Mouse (Mus musculus) midbrain, embryonic 16.5 days (tissue): ENCODE results near the gene Ankrd12. TPM values are rescaled to one million over a fixed set of nuclear protein-coding genes. Genes with fewer than 3 reads are reported as not detected.
"Not testable (repeated sequence)": the region's sequence is repeated elsewhere in the genome, so short reads cannot be mapped to it uniquely, and the experiment has no call there.

Experiments
- ATAC-seq: fragments of 200-750 bp; cut with Nextera tagmentation; 2 replicates; pipeline ENCODE4 v1.8.0; 2017; ENCODE audit warnings: moderate TSS enrichment
- H3K27ac ChIP-seq: fragments of 300-500 bp; sonication (generic); 2 replicates; pipeline ENCODE4 v1.5.1; 2014; ENCODE audit warnings: mild to moderate bottlenecking, low read length, mixed read lengths
- H3K27me3 ChIP-seq: fragments of 300-500 bp; sonication (generic); 2 replicates; pipeline ENCODE4 v1.6.1; 2014; ENCODE audit warnings: low read depth, low read length, mixed read lengths; ENCODE audit not compliant: control insufficient read depth, insufficient read depth
- H3K36me3 ChIP-seq: fragments of 300-500 bp; sonication (generic); 2 replicates; pipeline ENCODE4 v1.6.1; 2014; ENCODE audit warnings: mild to moderate bottlenecking, low read length, moderate library complexity, mixed read lengths; ENCODE audit not compliant: control insufficient read depth, insufficient read depth
- H3K4me1 ChIP-seq: fragments of 300-500 bp; sonication (generic); 2 replicates; pipeline ENCODE4 v1.6.1; 2014; ENCODE audit warnings: mild to moderate bottlenecking, low read length, mixed read lengths; ENCODE audit not compliant: control insufficient read depth, insufficient read depth
- H3K4me2 ChIP-seq: fragments of 300-500 bp; sonication (generic); 2 replicates; pipeline ENCODE4 v1.6.1; 2014; ENCODE audit warnings: mild to moderate bottlenecking, low read length, mixed read lengths
- H3K4me3 ChIP-seq: fragments of 300-500 bp; sonication (generic); 2 replicates; pipeline ENCODE4 v1.5.1; 2014; ENCODE audit warnings: low read depth, mild to moderate bottlenecking, low read length, moderate library complexity, mixed read lengths
- H3K9ac ChIP-seq: fragments of 300-500 bp; sonication (generic); 2 replicates; pipeline ENCODE4 v1.6.1; 2014; ENCODE audit warnings: low read depth, low read length, mixed read lengths
- H3K9me3 ChIP-seq: fragments of 300-500 bp; sonication (generic); replicated peaks from 2 replicates; pipeline ENCODE4 v1.6.1; 2014; ENCODE audit warnings: mild to moderate bottlenecking, low read length, mixed read lengths; ENCODE audit not compliant: control insufficient read depth, poor library complexity, severe bottlenecking
- WGBS: fragments of 180-500 bp; shearing (Covaris S2); extraction: QIAGEN DNeasy Blood & Tissue Kit; methylation state at CpG from one replicate; pipeline ENCODE4 v1.1.7; 2014; 5-methylcytosine and 5-hydroxymethylcytosine counted together
- polyA plus RNA-seq: library from polyadenylated mRNA; unstranded; fragments of >200 nt; fragmentation: Nextera tagmentation; extraction: Ambion mirVana; gene quantifications from 2 replicates; pipeline ENCODE4 v1.2.1, GENCODE M21; 2015

Gene Ankrd12
- polyA plus RNA-seq, 1 experiment from 2014 or later: 198 TPM

GRCm38 (mm10) chr17:66069036-66069435, 7.9 kb downstream of the Ankrd12 start:
- ATAC-seq, H3K36me3 ChIP-seq, H3K27ac ChIP-seq, H3K9me3 ChIP-seq, H3K9ac ChIP-seq, H3K4me1 ChIP-seq, H3K27me3 ChIP-seq, H3K4me3 ChIP-seq, H3K4me2 ChIP-seq: not testable (repeated sequence)
- 97% methylated on average over 2 of the region's 2 CpGs for WGBS

GRCm38 (mm10) chr17:66065115-66065514, 11.8 kb downstream of the Ankrd12 start:
- H3K36me3 ChIP-seq: no peaks in the 10 kb centered on the region
- H3K4me1 ChIP-seq: no peaks in the 10 kb centered on the region
- no peaks in the 10 kb centered on the region for H3K9me3 ChIP-seq
- H3K4me2 ChIP-seq: no peak overlapping the region
- ATAC-seq: no peak
- H3K9ac ChIP-seq: no peak overlapping the region
- H3K4me3 ChIP-seq: no peak overlapping the region
- no peak overlapping the region for H3K27ac ChIP-seq
- no peaks in the 10 kb centered on the region for H3K27me3 ChIP-seq
- 87% methylated on average over 4 of the region's 4 CpGs for WGBS

DNA sequence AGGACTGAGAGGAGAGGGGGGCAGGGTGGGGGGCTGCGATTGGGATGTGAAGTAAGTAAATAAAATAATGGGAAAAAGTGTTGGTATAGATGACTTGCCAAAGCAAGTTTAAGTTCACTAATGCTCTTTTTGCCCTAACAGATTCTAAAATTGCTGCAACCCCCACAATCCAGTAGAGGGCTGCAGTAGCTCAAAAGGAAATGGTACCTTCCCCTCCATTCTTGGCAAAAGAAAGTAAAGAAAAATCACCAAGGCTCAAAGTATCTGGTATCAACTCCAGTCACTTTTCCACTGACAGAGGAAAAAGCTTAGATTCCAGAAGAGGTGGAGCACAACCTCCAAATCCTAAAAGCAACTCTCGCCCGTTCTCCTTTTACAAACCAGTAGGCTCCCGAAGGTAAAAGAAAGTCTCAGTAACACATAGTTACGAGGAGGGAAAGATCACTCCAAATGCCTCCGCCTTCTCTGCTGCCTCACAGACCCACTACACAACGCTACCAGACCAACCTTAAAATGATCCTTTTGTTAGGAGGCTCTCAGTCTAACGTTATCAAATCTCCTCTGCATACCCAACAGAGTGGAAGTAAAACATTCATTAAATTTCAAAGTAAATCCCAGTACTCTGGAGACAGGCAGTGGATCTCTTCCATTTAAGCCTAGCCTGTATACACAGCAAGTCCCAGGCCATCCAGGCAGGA, 15.5 kb downstream of the Ankrd12 start:
- Histone ChIP-seq H3K36me3 (no peaks in the 10 kb centered on the region), H3K4me2 (no peak overlapping the region), H3K9me3 (no peaks in the 10 kb centered on the region), H3K27ac (no peak overlapping the region), H3K27me3 (no peaks in the 10 kb centered on the region), H3K4me3 (no peak overlapping the region), H3K4me1 (no peaks in the 10 kb centered on the region), H3K9ac (no peak overlapping the region)
- 58% methylated on average over 8 of the region's 8 CpGs for WGBS
- no peak for ATAC-seq

GRCm38 (mm10) chr17:66058160-66058559, 18.7 kb downstream of the Ankrd12 start:
- WGBS: 88% methylated on average over 4 of the region's 4 CpGs
- Histone ChIP-seq H3K36me3 (no peaks in the 10 kb centered on the region), H3K27ac (no peak overlapping the region)

DNA sequence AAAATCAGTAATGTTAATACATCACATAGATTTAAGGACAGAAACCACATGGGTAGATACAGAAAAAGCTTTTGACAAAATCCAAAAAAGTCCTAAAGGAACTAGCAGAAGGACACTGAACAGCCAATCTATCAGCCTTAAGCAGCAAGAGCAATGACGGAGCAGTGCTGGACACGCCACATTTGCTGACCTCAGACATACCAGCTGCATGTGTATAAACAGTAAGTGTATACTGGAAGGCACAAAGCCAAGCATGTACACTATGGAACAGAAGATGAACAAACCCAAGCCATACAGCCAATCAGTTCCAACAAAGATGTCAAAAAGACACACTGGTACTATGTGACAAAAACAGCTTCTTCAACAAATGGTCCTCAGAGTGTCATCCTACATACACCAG, 19.7 kb downstream of the Ankrd12 start:
- 86% methylated on average over 2 of the region's 2 CpGs for WGBS

More at GRCm38 (mm10) chr17:66058160-66058559, 18.7 kb downstream of the Ankrd12 start:
- Histone ChIP-seq H3K27me3 (no peaks in the 10 kb centered on the region), H3K9ac (no peak overlapping the region), H3K4me1 (no peaks in the 10 kb centered on the region), H3K9me3 (no peaks in the 10 kb centered on the region), H3K4me2 (no peak overlapping the region), H3K4me3 (no peak overlapping the region)
- no peak for ATAC-seq

GRCm38 (mm10) chr17:66053349-66053748, 23.5 kb downstream of the Ankrd12 start:
- H3K9ac ChIP-seq: no peak overlapping the region
- no peaks in the 10 kb centered on the region for H3K27me3 ChIP-seq
- no peak overlapping the region for H3K4me3 ChIP-seq
- H3K27ac ChIP-seq: no peak overlapping the region
- H3K4me2 ChIP-seq: no peak overlapping the region
- ATAC-seq: no peak
- whole genome bisulfite sequencing: 79% methylated on average over 4 of the region's 4 CpGs
- peaks cover 6% of the 10 kb centered on the region; the same call in 1 of the 2 replicates for H3K36me3 ChIP-seq
- H3K9me3 ChIP-seq: no peaks in the 10 kb centered on the region
- no peaks in the 10 kb centered on the region for H3K4me1 ChIP-seq

More for the DNA sequence above, 19.7 kb downstream of the Ankrd12 start:
- H3K27ac ChIP-seq: no peak overlapping the region
- no peaks in the 10 kb centered on the region for H3K36me3 ChIP-seq
- H3K9me3 ChIP-seq: no peaks in the 10 kb centered on the region
- no peak overlapping the region for H3K9ac ChIP-seq
- no peaks in the 10 kb centered on the region for H3K4me1 ChIP-seq
- H3K4me3 ChIP-seq: no peak overlapping the region
- no peaks in the 10 kb centered on the region for H3K27me3 ChIP-seq
- H3K4me2 ChIP-seq: no peak overlapping the region
- ATAC-seq: no peak

GRCm38 (mm10) chr17:66048795-66049194, 28.1 kb downstream of the Ankrd12 start:
- Histone ChIP-seq H3K4me1 (no peaks in the 10 kb centered on the region), H3K36me3 (peaks cover 13% of the 10 kb centered on the region; the same call in 1 of the 2 replicates), H3K4me2 (no peak overlapping the region), H3K9me3 (no peaks in the 10 kb centered on the region), H3K4me3 (no peak overlapping the region), H3K9ac (no peak overlapping the region), H3K27ac (no peak overlapping the region), H3K27me3 (no peaks in the 10 kb centered on the region)
- 82% methylated on average over 4 of the region's 4 CpGs for WGBS
- no peak for ATAC-seq

DNA sequence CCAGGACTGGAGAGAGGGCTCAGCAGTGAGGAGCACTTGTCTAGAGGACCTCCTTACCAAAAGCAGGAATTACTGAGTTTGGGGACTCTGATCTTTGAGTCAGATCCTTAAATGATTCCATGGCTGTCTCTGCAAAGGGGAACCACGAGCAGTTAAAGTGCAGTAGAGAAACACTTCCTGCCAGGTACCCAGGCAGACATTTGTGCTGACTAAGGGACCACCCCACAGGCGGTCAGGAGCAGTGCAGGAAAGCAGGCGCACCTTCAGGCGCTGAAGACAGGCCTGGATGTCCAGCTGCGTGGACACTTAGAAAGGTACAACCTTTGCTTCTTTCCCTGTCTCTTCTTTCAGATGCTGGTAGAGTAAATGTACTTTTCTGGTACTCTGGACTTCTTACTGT, 28.7 kb downstream of the Ankrd12 start:
- H3K4me3 ChIP-seq: no peak overlapping the region
- ATAC-seq: no peak
- WGBS: 72% methylated on average over 5 of the region's 5 CpGs

GRCm38 (mm10) chr17:66043679-66044078, 33.2 kb downstream of the Ankrd12 start:
- H3K4me2 ChIP-seq, H3K4me3 ChIP-seq, H3K4me1 ChIP-seq, ATAC-seq, H3K9me3 ChIP-seq, H3K27me3 ChIP-seq, H3K27ac ChIP-seq, H3K9ac ChIP-seq: not testable (repeated sequence)
- 86% methylated on average over 4 of the region's 4 CpGs for WGBS
- H3K36me3 ChIP-seq: peaks cover 12% of the 10 kb centered on the region

More for the DNA sequence above, 28.7 kb downstream of the Ankrd12 start:
- H3K27me3 ChIP-seq: no peaks in the 10 kb centered on the region
- no peak overlapping the region for H3K9ac ChIP-seq
- H3K9me3 ChIP-seq: no peaks in the 10 kb centered on the region
- H3K4me1 ChIP-seq: no peaks in the 10 kb centered on the region
- no peak overlapping the region for H3K27ac ChIP-seq
- H3K4me2 ChIP-seq: no peak overlapping the region
- peaks cover 13% of the 10 kb centered on the region; the same call in 1 of the 2 replicates for H3K36me3 ChIP-seq
